25 mouse cellular contexts compared by ENCODE assay signal in the genomic region with DNA sequence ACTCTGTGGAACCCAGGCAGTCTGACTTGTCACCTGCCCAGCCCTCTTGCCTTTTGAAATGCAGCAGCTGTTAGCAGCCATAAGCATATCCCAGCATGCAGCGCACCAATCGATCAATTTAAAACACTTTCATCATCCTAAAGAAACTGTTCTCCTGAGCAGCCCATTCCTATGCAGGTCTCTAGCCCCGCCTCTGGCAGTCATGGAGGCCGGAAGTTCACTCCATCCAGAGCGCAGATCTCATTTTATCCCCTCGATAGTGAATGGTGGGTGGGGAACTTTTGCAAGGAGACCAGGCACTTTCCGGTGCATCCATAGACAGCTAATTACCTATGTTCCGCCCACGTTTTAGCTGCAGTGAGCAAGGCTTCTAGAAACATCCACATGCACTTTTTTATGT. TPM values are rescaled to one million over a fixed set of nuclear protein-coding genes. Genes with fewer than 3 reads are reported as not detected.
DNase-seq lines count a peak whose midpoint lies in the region; ATAC-seq and TF ChIP-seq lines count a peak whose summit lies in the region.
"Had no signal": no experiment of that assay in that cellular context is flagged by ENCODE, and none has a peak within 500 bp of the region (broad histone marks: within the 10 kb centered on the region; RNA-seq: fewer than 3 reads in every experiment).

No protein-coding gene starts in this region.

- H3K4me2 ChIP-seq in kidney, embryonic 14.5 days (replicated peaks; ENCODE audit: low read depth, low read length): peak overlapping the region; percentile 43; the same call in 1 of the 2 replicates
- H3K4me2 ChIP-seq in stomach, embryonic 14.5 days (replicated peaks; ENCODE audit: low read depth, low read length): peak overlapping the region; percentile 33; the same call in 1 of the 2 replicates
- H3K4me2 ChIP-seq: embryonic facial prominence, embryonic 13.5 days; heart, embryonic 11.5 days; hindbrain, embryonic 13.5 days; limb, embryonic 15.5 days; midbrain, embryonic 11.5 days had no signal

- no peak for ATAC-seq in kidney, embryonic 14.5 days (ENCODE audit: low FRiP score, low TSS enrichment)
- no peak for ATAC-seq in stomach, embryonic 14.5 days (ENCODE audit: insufficient number of reproducible peaks, insufficient read depth, low FRiP score, low read depth)
- ATAC-seq: forebrain, embryonic 16.5 days had no signal

- H3K9me3 ChIP-seq in kidney, embryonic 14.5 days (ENCODE audit: control insufficient read depth, low read length): no peaks in the 10 kb centered on the region
- no peaks in the 10 kb centered on the region for H3K9me3 ChIP-seq in E14TG2a.4 (ENCODE audit: low read length)
- H3K9me3 ChIP-seq in stomach, embryonic 14.5 days (ENCODE audit: control insufficient read depth, low read depth, low read length): no peaks in the 10 kb centered on the region
- H3K9me3 ChIP-seq: embryonic facial prominence, embryonic 13.5 days; hindbrain, embryonic 13.5 days; limb, embryonic 15.5 days had no signal

- no peak for TF ChIP-seq CTCF in E14TG2a.4 (conservative IDR thresholded peaks at IDR 0.05; ENCODE audit: low read length)

- H3K27ac ChIP-seq in kidney, embryonic 14.5 days (ENCODE audit: low read depth, low read length): no peak overlapping the region
- H3K27ac ChIP-seq in stomach, embryonic 14.5 days (ENCODE audit: low read length): no peak overlapping the region
- H3K27ac ChIP-seq: embryonic facial prominence, embryonic 13.5 days; hindbrain, embryonic 13.5 days; layer of hippocampus, adult 2 months; limb, embryonic 15.5 days had no signal

- 82% methylated on average over 9 of the region's 9 CpGs for WGBS in kidney, embryonic 14.5 days
- 67% methylated on average over 9 of the region's 9 CpGs for WGBS in stomach, embryonic 14.5 days

- peak overlapping the region; percentile 36; the same call in 1 of the 2 replicates for H3K4me3 ChIP-seq in kidney, embryonic 14.5 days (ENCODE audit: low read length)
- peak overlapping the region; percentile 50 for H3K4me3 ChIP-seq in E14TG2a.4 (replicated peaks; ENCODE audit: low read length)
- no peak overlapping the region for H3K4me3 ChIP-seq in stomach, embryonic 14.5 days (ENCODE audit: low read depth, low read length)
- H3K4me3 ChIP-seq: embryonic facial prominence, embryonic 13.5 days; hindbrain, embryonic 13.5 days; layer of hippocampus, adult 2 months; limb, embryonic 15.5 days had no signal

- intact Hi-C loops in left cerebral cortex, postnatal 25 days (cut with DNase I): no loop called here

- no peak overlapping the region for H3K9ac ChIP-seq in kidney, embryonic 14.5 days (ENCODE audit: low read depth, low read length)
- no peak overlapping the region for H3K9ac ChIP-seq in stomach, embryonic 14.5 days (replicated peaks; ENCODE audit: low read depth, low read length)
- H3K9ac ChIP-seq: embryonic facial prominence, embryonic 13.5 days; hindbrain, embryonic 13.5 days; limb, embryonic 15.5 days had no signal

- H3K27me3 ChIP-seq in kidney, embryonic 14.5 days (ENCODE audit: control insufficient read depth, insufficient read depth, low read length): no peaks in the 10 kb centered on the region
- H3K27me3 ChIP-seq in E14TG2a.4 (ENCODE audit: insufficient read depth, low read length): 0 out of 2 replicates have a peak, but pooled peaks cover 6% of the 10 kb centered on the region
- H3K27me3 ChIP-seq in stomach, embryonic 14.5 days (ENCODE audit: control insufficient read depth, insufficient read depth, low read length): no peaks in the 10 kb centered on the region

- no peak for DNase-seq in kidney, adult 18-20 months
- DNase-seq in WW6 (ENCODE audit: low read depth, low spot score): peak; percentile 39
- no peak for DNase-seq in left cerebral cortex, postnatal 25 days (ENCODE audit: low spot score in 2 of 2)
- no peak for DNase-seq in adrenal gland, postnatal 4 days (ENCODE audit: low spot score in 2 of 2)
- DNase-seq: adrenal gland, postnatal 14 days; cerebellum, adult 11 months; cerebellum, postnatal 10 days; heart, postnatal 14 days; kidney, postnatal 10 days; layer of hippocampus, postnatal 36 days; retina, postnatal 1 day; thymus, postnatal 25 days had no signal

- H3K36me3 ChIP-seq in kidney, embryonic 14.5 days (ENCODE audit: control insufficient read depth, insufficient read depth, low read length): no peaks in the 10 kb centered on the region
- no peaks in the 10 kb centered on the region for H3K36me3 ChIP-seq in E14TG2a.4 (ENCODE audit: insufficient read depth, low read length)
- no peaks in the 10 kb centered on the region for H3K36me3 ChIP-seq in stomach, embryonic 14.5 days (ENCODE audit: control insufficient read depth, insufficient read depth, low read length)
- H3K36me3 ChIP-seq: embryonic facial prominence, embryonic 13.5 days; hindbrain, embryonic 13.5 days; limb, embryonic 15.5 days had no signal

- H3K4me1 ChIP-seq in kidney, embryonic 14.5 days (ENCODE audit: control insufficient read depth, insufficient read depth, low read length): peaks cover 11% of the 10 kb centered on the region; the same call in 1 of the 2 replicates
- peaks cover 63% of the 10 kb centered on the region for H3K4me1 ChIP-seq in E14TG2a.4 (replicated peaks; ENCODE audit: low read depth, low read length)
- 0 out of 2 replicates have a peak, but pooled peaks cover 9% of the 10 kb centered on the region for H3K4me1 ChIP-seq in stomach, embryonic 14.5 days (ENCODE audit: control insufficient read depth, insufficient read depth, low read length)
- H3K4me1 ChIP-seq: limb, embryonic 15.5 days had no signal

RNA-seq across cellular contexts. Expression of a gene that starts 1.3 kb away (rescaled TPM):
- polyA plus RNA-seq in kidney, embryonic 14.5 days (2014; fragmentation: Nextera tagmentation; extraction: Ambion mirVana): 5.4 and 6.8 TPM in 2 replicates
- 7.1 and 7.7 TPM in 2 replicates for polyA plus RNA-seq in stomach, embryonic 14.5 days (2014; fragmentation: Nextera tagmentation; extraction: Ambion mirVana)
- total RNA-seq in left cerebral cortex, postnatal 25 days (2021): not detected
- 1 to 10 TPM; 1.8 to 4.4 TPM for total RNA-seq in adrenal gland, postnatal 4 days (2021)
- total RNA-seq: layer of hippocampus, adult 2 months; layer of hippocampus, postnatal 36 days; left cerebral cortex, postnatal 36 days; monocyte, adult 5-6 weeks had no signal
- polyA plus RNA-seq: embryonic facial prominence, embryonic 13.5 days; heart, embryonic 11.5 days; hindbrain, embryonic 13.5 days; limb, embryonic 15.5 days; midbrain, embryonic 11.5 days; neural tube, embryonic 11.5 days had no signal

RNA-seq across cellular contexts. Expression of a gene that starts 30.2 kb away (rescaled TPM):
- 51.1 and 58.9 TPM in 2 replicates for polyA plus RNA-seq in kidney, embryonic 14.5 days (2014; fragmentation: Nextera tagmentation; extraction: Ambion mirVana)
- 51.8 and 54.6 TPM in 2 replicates for polyA plus RNA-seq in stomach, embryonic 14.5 days (2014; fragmentation: Nextera tagmentation; extraction: Ambion mirVana)
- total RNA-seq in left cerebral cortex, postnatal 25 days (2021): 100 to 1,000 TPM; 201 to 203 TPM
- 10 to 100 TPM; 50.7 to 59.0 TPM for total RNA-seq in adrenal gland, postnatal 4 days (2021)

RNA-seq across cellular contexts. Expression of a gene that starts 38.7 kb away (rescaled TPM):
- polyA plus RNA-seq in kidney, embryonic 14.5 days (2014; fragmentation: Nextera tagmentation; extraction: Ambion mirVana): 23.9 and 26.1 TPM in 2 replicates
- polyA plus RNA-seq in stomach, embryonic 14.5 days (2014; fragmentation: Nextera tagmentation; extraction: Ambion mirVana): 27.6 and 27.7 TPM in 2 replicates
- 10 to 100 TPM; 91.9 to 92.5 TPM for total RNA-seq in left cerebral cortex, postnatal 25 days (2021)
- total RNA-seq in adrenal gland, postnatal 4 days (2021): 10 to 100 TPM; 91.7 to 92.3 TPM

RNA-seq across cellular contexts. Expression of a gene that starts 49.2 kb away (rescaled TPM):
- 1.2 and 2.5 TPM in 2 replicates for polyA plus RNA-seq in kidney, embryonic 14.5 days (2014; fragmentation: Nextera tagmentation; extraction: Ambion mirVana)
- polyA plus RNA-seq in stomach, embryonic 14.5 days (2014; fragmentation: Nextera tagmentation; extraction: Ambion mirVana): 0.57 and 0.75 TPM in 2 replicates
- under 1 TPM in 1 of 2 experiments, not detected in 1; 0.50 TPM for total RNA-seq in left cerebral cortex, postnatal 25 days (2021)
- 1 to 10 TPM; 1.0 to 1.2 TPM for total RNA-seq in adrenal gland, postnatal 4 days (2021)
- total RNA-seq: layer of hippocampus, adult 2 months; layer of hippocampus, postnatal 36 days; left cerebral cortex, postnatal 36 days had no signal
- polyA plus RNA-seq: midbrain, embryonic 11.5 days had no signal
